Mouse (Mus musculus): Measurements from ENCODE around the gene Sdr42e1. TPM values are rescaled to one million over a fixed set of nuclear protein-coding genes. Genes with fewer than 3 reads are reported as not detected.

Gene Sdr42e1
- 0.91 and 1.4 TPM in 2 replicates for polyA plus RNA-seq (2016; fragmentation: Nextera tagmentation; extraction: Ambion mirVana)

- Histone ChIP-seq H3K4me2 (peak within 1 kb of the TSS; percentile 67), H3K27me3 (replicated peaks) (peaks cover 15% of the 10 kb centered on the region; the same call in 1 of the 2 replicates), H3K27ac (no peak within 1 kb of the TSS), H3K4me1 (no peaks in the 10 kb centered on the region), H3K9me3 (replicated peaks) (no peaks in the 10 kb centered on the region), H3K9ac (peak within 1 kb of the TSS; percentile 67), H3K36me3 (no peaks in the 10 kb centered on the region), H3K4me3 (peak within 1 kb of the TSS; percentile 60)
- 7% methylated on average over 17 of the region's 17 CpGs for whole genome bisulfite sequencing (ENCODE audit: insufficient replicate concordance)
- 0 out of 2 replicates have a peak, but pooled peaks have one; percentile 24 for ATAC-seq
Observed at GRCm38 (mm10) chr8:117673430-117673830, at the start of gene Sdr42e1. Gene Sdr42e1 (minus strand): TSS chr8:117673689.

GRCm38 (mm10) chr8:117718152-117718860, 44.8 kb upstream of the Sdr42e1 start:
- Histone ChIP-seq H3K4me2 (no peak overlapping the region), H3K4me1 (no peaks in the 10 kb centered on the region), H3K4me3 (no peak overlapping the region), H3K27ac (peak overlapping the region; percentile 12; the same call in 1 of the 2 replicates), H3K27me3 (replicated peaks) (no peaks in the 10 kb centered on the region), H3K9me3 (replicated peaks) (no peaks in the 10 kb centered on the region), H3K36me3 (no peaks in the 10 kb centered on the region), H3K9ac (no peak overlapping the region)
- peak; percentile 52 for ATAC-seq
- 56% methylated on average over 14 of the region's 14 CpGs for WGBS (ENCODE audit: insufficient replicate concordance)

DNA sequence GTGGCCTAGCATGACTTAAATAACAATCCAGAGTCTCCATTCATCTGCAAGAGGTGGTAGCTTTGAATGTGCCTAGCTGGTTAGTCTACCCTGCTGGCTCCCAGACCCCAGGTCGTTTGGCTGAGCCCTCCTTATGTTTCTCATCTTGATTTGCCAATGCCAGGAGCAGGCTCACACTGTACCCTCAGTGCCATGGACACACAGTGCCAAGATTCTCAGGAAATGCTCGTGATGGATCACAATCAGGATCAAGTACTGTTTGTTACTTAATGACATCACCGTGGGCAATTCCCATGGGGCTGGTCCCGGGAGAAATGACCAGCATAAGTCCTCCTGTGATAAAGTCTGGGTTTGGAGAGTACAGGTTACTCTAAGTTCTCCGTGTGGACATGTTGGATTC, 42.4 kb upstream of the Sdr42e1 start:
- H3K36me3 ChIP-seq, result no peaks in the 10 kb centered on the region
- no peak overlapping the region for H3K27ac ChIP-seq
- H3K4me1 ChIP-seq, result no peaks in the 10 kb centered on the region
- H3K9ac ChIP-seq, result no peak overlapping the region
- WGBS (ENCODE audit: insufficient replicate concordance), result 50% methylated on average over 5 of the region's 5 CpGs
- no peak for ATAC-seq
- H3K4me2 ChIP-seq, result no peak overlapping the region
- H3K27me3 ChIP-seq (replicated peaks), result no peaks in the 10 kb centered on the region
- H3K4me3 ChIP-seq, result no peak overlapping the region
- no peaks in the 10 kb centered on the region for H3K9me3 ChIP-seq (replicated peaks)

GRCm38 (mm10) chr8:117714604-117715003, 41.1 kb upstream of the Sdr42e1 start:
- 71% methylated on average over 5 of the region's 5 CpGs for WGBS (ENCODE audit: insufficient replicate concordance)
- Histone ChIP-seq H3K27ac (no peak overlapping the region), H3K4me1 (no peaks in the 10 kb centered on the region), H3K9me3 (replicated peaks) (no peaks in the 10 kb centered on the region), H3K27me3 (replicated peaks) (no peaks in the 10 kb centered on the region), H3K36me3 (no peaks in the 10 kb centered on the region), H3K4me2 (no peak overlapping the region), H3K4me3 (no peak overlapping the region), H3K9ac (no peak overlapping the region)
- ATAC-seq, result no peak

GRCm38 (mm10) chr8:117712226-117712625, 38.7 kb upstream of the Sdr42e1 start:
- ATAC-seq, result no peak
- Histone ChIP-seq H3K9ac (no peak overlapping the region), H3K9me3 (replicated peaks) (no peaks in the 10 kb centered on the region), H3K4me3 (no peak overlapping the region), H3K4me2 (no peak overlapping the region), H3K36me3 (no peaks in the 10 kb centered on the region), H3K4me1 (no peaks in the 10 kb centered on the region), H3K27me3 (replicated peaks) (no peaks in the 10 kb centered on the region), H3K27ac (no peak overlapping the region)
- WGBS (ENCODE audit: insufficient replicate concordance), result 64% methylated on average over 5 of the region's 5 CpGs

GRCm38 (mm10) chr8:117706141-117706540, 32.7 kb upstream of the Sdr42e1 start:
- Histone ChIP-seq H3K4me2 (no peak overlapping the region), H3K4me3 (no peak overlapping the region), H3K36me3 (no peaks in the 10 kb centered on the region), H3K9me3 (replicated peaks) (no peaks in the 10 kb centered on the region), H3K4me1 (0 out of 2 replicates have a peak, but pooled peaks cover 4% of the 10 kb centered on the region), H3K27ac (no peak overlapping the region), H3K9ac (no peak overlapping the region), H3K27me3 (replicated peaks) (no peaks in the 10 kb centered on the region)
- 49% methylated on average over 2 of the region's 4 CpGs for WGBS (ENCODE audit: insufficient replicate concordance)
- ATAC-seq, result no peak

DNA sequence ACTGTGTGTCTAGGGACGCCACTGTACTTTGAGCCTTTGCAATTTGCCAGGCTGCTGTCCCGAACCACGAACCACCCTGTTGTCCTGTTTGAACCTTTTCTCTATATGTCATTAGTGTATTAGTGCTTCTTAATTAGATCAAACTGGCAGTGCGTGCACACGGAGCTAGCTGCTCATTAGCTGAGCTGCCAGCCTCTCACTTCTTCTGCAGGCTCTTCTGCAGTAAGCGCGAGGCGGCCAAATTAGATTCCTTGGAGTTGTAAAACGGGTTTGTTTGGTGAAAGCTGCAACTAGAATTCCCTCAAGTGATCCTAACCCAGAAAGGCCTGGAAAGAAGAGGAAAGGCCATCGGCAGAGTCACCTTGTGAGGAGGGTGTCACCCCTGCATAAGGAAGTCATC, 29.2 kb upstream of the Sdr42e1 start:
- no peaks in the 10 kb centered on the region for H3K36me3 ChIP-seq
- peak overlapping the region; percentile 12; the same call in 1 of the 2 replicates for H3K9ac ChIP-seq
- H3K27ac ChIP-seq, result peak overlapping the region; percentile 30; the same call in 1 of the 2 replicates
- no peaks in the 10 kb centered on the region for H3K27me3 ChIP-seq (replicated peaks)
- peak overlapping the region; percentile 37 for H3K4me2 ChIP-seq
- no peak for ATAC-seq
- 65% methylated on average over 10 of the region's 10 CpGs for WGBS (ENCODE audit: insufficient replicate concordance)
- H3K9me3 ChIP-seq (replicated peaks), result no peaks in the 10 kb centered on the region
- peak overlapping the region; percentile 7; the same call in 1 of the 2 replicates for H3K4me3 ChIP-seq
- H3K4me1 ChIP-seq, result 0 out of 2 replicates have a peak, but pooled peaks cover 4% of the 10 kb centered on the region

GRCm38 (mm10) chr8:117701859-117702258, 28.4 kb upstream of the Sdr42e1 start, which contains the start of gene Hsd17b2:
Gene Hsd17b2 (plus strand): TSS chr8:117701904.
- no peak for ATAC-seq
- H3K9me3 ChIP-seq (replicated peaks), result no peaks in the 10 kb centered on the region
- H3K9ac ChIP-seq, result peak within 1 kb of the TSS; percentile 12; the same call in 1 of the 2 replicates
- 43% methylated on average over 13 of the region's 13 CpGs for WGBS (ENCODE audit: insufficient replicate concordance)
- H3K4me2 ChIP-seq, result peak within 1 kb of the TSS; percentile 37
- peak within 1 kb of the TSS; percentile 37 for H3K27ac ChIP-seq
- H3K4me3 ChIP-seq, result peak within 1 kb of the TSS; percentile 7; the same call in 1 of the 2 replicates
- H3K36me3 ChIP-seq, result no peaks in the 10 kb centered on the region
- H3K27me3 ChIP-seq (replicated peaks), result no peaks in the 10 kb centered on the region
- H3K4me1 ChIP-seq, result 0 out of 2 replicates have a peak, but pooled peaks cover 4% of the 10 kb centered on the region

- H3K9ac ChIP-seq, result no peak overlapping the region
- H3K4me2 ChIP-seq, result peak overlapping the region; percentile 37
- H3K27me3 ChIP-seq (replicated peaks), result no peaks in the 10 kb centered on the region
- no peaks in the 10 kb centered on the region for H3K9me3 ChIP-seq (replicated peaks)
- peak overlapping the region; percentile 37 for H3K27ac ChIP-seq
- no peak overlapping the region for H3K4me3 ChIP-seq
- ATAC-seq, result no peak
- 0 out of 2 replicates have a peak, but pooled peaks cover 4% of the 10 kb centered on the region for H3K4me1 ChIP-seq
- WGBS (ENCODE audit: insufficient replicate concordance), result 73% methylated on average over 8 of the region's 8 CpGs
- H3K36me3 ChIP-seq, result no peaks in the 10 kb centered on the region
Observed at GRCm38 (mm10) chr8:117701246-117701645, 27.8 kb upstream of the Sdr42e1 start.

DNA sequence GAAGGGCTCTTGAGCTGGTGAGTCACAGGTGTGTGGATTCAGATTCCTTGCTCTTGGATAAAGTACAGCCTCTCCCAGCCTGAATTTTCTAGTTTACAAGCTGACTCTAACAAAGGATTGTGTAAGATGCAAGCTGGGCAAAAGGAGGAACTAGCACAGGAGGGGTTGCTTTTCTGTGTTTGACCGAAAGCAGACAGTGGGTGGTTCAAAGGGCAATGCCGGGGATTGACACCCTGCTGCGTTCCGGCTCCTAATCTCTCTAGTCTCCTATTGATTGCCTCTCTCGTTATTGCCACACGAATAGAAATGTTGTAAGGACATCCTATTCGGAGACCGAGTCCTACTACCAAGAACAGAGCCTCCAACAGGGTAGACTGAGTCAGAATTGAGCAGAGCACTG, 27.2 kb upstream of the Sdr42e1 start:
- peak overlapping the region; percentile 37 for H3K27ac ChIP-seq
- H3K4me1 ChIP-seq, result 0 out of 2 replicates have a peak, but pooled peaks cover 4% of the 10 kb centered on the region
- H3K36me3 ChIP-seq, result no peaks in the 10 kb centered on the region
- peak overlapping the region; percentile 37 for H3K4me2 ChIP-seq
- no peaks in the 10 kb centered on the region for H3K9me3 ChIP-seq (replicated peaks)
- ATAC-seq, result peak; percentile 53; the same call in 1 of the 2 replicates
- 55% methylated on average over 8 of the region's 8 CpGs for WGBS (ENCODE audit: insufficient replicate concordance)
- no peak overlapping the region for H3K9ac ChIP-seq
- no peak overlapping the region for H3K4me3 ChIP-seq
- H3K27me3 ChIP-seq (replicated peaks), result no peaks in the 10 kb centered on the region

DNA sequence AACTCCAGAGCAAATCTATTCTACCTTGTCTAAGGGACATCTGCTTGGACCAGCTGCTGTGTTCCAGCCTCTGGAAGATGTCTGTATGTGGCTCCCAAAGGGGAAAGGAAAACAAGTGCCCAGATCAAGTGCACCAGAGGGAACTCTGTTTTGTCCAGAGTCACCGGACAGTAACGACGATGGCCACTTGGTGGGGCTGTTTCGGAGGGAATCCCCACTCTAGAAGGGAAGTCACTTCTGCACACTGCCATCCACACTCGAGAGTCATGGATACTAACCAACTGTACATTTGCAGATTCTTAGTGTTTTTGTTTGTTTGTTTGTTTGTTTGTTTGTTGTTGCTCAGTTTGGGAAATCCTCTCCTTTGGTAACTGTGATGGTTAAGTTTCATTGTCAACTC, 23.8 kb upstream of the Sdr42e1 start:
- Histone ChIP-seq H3K9ac (no peak overlapping the region), H3K4me3 (no peak overlapping the region), H3K4me2 (no peak overlapping the region), H3K4me1 (0 out of 2 replicates have a peak, but pooled peaks cover 4% of the 10 kb centered on the region), H3K9me3 (replicated peaks) (no peaks in the 10 kb centered on the region), H3K27me3 (replicated peaks) (no peaks in the 10 kb centered on the region), H3K27ac (no peak overlapping the region), H3K36me3 (no peaks in the 10 kb centered on the region)
- ATAC-seq, result no peak
- 22% methylated on average over 5 of the region's 5 CpGs for WGBS (ENCODE audit: insufficient replicate concordance)

DNA sequence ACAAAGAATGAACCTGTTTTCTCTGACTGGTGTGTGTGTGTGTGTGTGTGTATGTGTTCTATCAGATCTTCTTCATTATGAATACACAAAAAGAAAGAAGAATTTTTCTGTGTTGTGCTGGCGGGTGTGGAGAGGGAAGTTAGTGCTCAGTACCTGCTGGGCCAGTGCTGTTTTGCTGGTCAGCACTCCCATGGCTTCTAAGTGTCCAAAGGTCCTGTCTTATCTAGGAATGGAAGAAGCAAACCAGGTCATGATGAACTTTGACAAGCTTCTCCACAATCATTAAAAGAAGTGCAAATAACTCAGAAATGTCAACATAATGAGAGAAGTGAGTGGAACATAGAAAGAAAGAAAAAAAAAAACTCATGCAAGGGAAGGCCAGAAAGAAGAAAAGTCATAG, 22.1 kb upstream of the Sdr42e1 start:
- WGBS (ENCODE audit: insufficient replicate concordance), result 42% methylated on average over 1 of the region's 1 CpGs
- H3K27ac ChIP-seq, result no peak overlapping the region
- ATAC-seq, result no peak

More for the DNA sequence above, 22.1 kb upstream of the Sdr42e1 start:
- Histone ChIP-seq H3K9me3 (replicated peaks) (no peaks in the 10 kb centered on the region), H3K36me3 (no peaks in the 10 kb centered on the region), H3K4me1 (no peaks in the 10 kb centered on the region), H3K27me3 (replicated peaks) (no peaks in the 10 kb centered on the region), H3K9ac (no peak overlapping the region), H3K4me2 (no peak overlapping the region), H3K4me3 (no peak overlapping the region)

Measured in liver, embryonic 12.5 days (tissue).